Mouse (Mus musculus) small intestine, adult 2 months (tissue): ENCODE data around the gene Cib4. TPM values are rescaled to one million over a fixed set of nuclear protein-coding genes. Genes with fewer than 3 reads are reported as not detected.

Source experiments
- H3K27ac ChIP-seq: fragments of 200-500 bp; 2 replicates; pipeline ENCODE4 v1.5.1; 2012; ENCODE audit warnings: low read depth, low read length, control low read depth, inconsistent platforms; ENCODE audit not compliant: insufficient read depth
- H3K27me3 ChIP-seq: fragments of 200-500 bp; 2 replicates; pipeline ENCODE4 v1.6.1; 2012; ENCODE audit warnings: mild to moderate bottlenecking, moderate library complexity, low read length, inconsistent platforms; ENCODE audit not compliant: control insufficient read depth, insufficient read depth
- H3K36me3 ChIP-seq: fragments of 200-500 bp; 2 replicates; pipeline ENCODE4 v1.6.1; 2012; ENCODE audit warnings: mild to moderate bottlenecking, low read length, control low read depth, inconsistent platforms; ENCODE audit not compliant: control insufficient read depth, insufficient read depth
- H3K4me1 ChIP-seq: fragments of 200-500 bp; 2 replicates; pipeline ENCODE4 v1.6.1; 2012; ENCODE audit warnings: low read length, inconsistent platforms, mixed read lengths; ENCODE audit not compliant: control insufficient read depth, insufficient read depth, insufficient read length
- H3K4me3 ChIP-seq: fragments of 200-500 bp; 2 replicates; pipeline ENCODE4 v1.5.1; 2012; ENCODE audit warnings: low read depth, mild to moderate bottlenecking, control low read depth, inconsistent platforms, low read length, moderate library complexity
- CTCF ChIP-seq: fragments of 200-500 bp; IDR thresholded peaks from 2 replicates; pipeline ENCODE4 v1.5.1; 2012; ENCODE audit warnings: low read depth, mild to moderate bottlenecking, control low read depth, inconsistent platforms, low read length, moderate library complexity, mixed read lengths; ENCODE audit not compliant: insufficient replicate concordance, insufficient read length; ENCODE audit errors: extremely low read depth
- POLR2A ChIP-seq: fragments of 200-500 bp; IDR thresholded peaks from 2 replicates; pipeline ENCODE4 v1.6.1; 2012; ENCODE audit warnings: low read depth, mild to moderate bottlenecking, control low read depth, inconsistent platforms, low read length, moderate library complexity
- WGBS: fragments of 180-500 bp; shearing (Covaris S2); methylation state at CpG from one replicate; pipeline ENCODE4 v1.1.7; 2018; 5-methylcytosine and 5-hydroxymethylcytosine counted together
- polyA plus RNA-seq: library from polyadenylated mRNA; depleted of rRNA; stranded (reverse); fragments of >200 nt; gene quantifications from 2 replicates; pipeline ENCODE4 v1.2.3, GENCODE M21; 2012

The Cib4 gene
- polyA plus RNA-seq, 1 experiment: not detected

GRCm38 (mm10) chr5:30590231-30590630, 44.6 kb upstream of the Cib4 start:
- H3K4me3 ChIP-seq: no peak overlapping the region
- H3K27ac ChIP-seq: no peak overlapping the region
- no peak for TF ChIP-seq CTCF
- no peak for TF ChIP-seq POLR2A
- H3K27me3 ChIP-seq: peaks cover 13% of the 10 kb centered on the region
- H3K36me3 ChIP-seq: no peaks in the 10 kb centered on the region
- WGBS: 65% methylated on average over 5 of the region's 5 CpGs
- peaks cover 7% of the 10 kb centered on the region for H3K4me1 ChIP-seq

- peaks cover 7% of the 10 kb centered on the region for H3K4me1 ChIP-seq
- TF ChIP-seq CTCF: no peak
- no peak overlapping the region for H3K4me3 ChIP-seq
- peaks cover 13% of the 10 kb centered on the region for H3K27me3 ChIP-seq
- H3K27ac ChIP-seq: no peak overlapping the region
- H3K36me3 ChIP-seq: no peaks in the 10 kb centered on the region
- WGBS: 68% methylated on average over 3 of the region's 3 CpGs
Observed at GRCm38 (mm10) chr5:30589546-30589945, 43.9 kb upstream of the Cib4 start.

- Histone ChIP-seq H3K4me1 (peaks cover 5% of the 10 kb centered on the region), H3K27me3 (peaks cover 13% of the 10 kb centered on the region), H3K27ac (no peak overlapping the region), H3K36me3 (no peaks in the 10 kb centered on the region), H3K4me3 (peak overlapping the region; percentile 58)
- TF ChIP-seq POLR2A: no peak
- no peak for TF ChIP-seq CTCF
- 36% methylated on average over 4 of the region's 4 CpGs for WGBS
Observed at GRCm38 (mm10) chr5:30589069-30589468, 43.4 kb upstream of the Cib4 start.

- WGBS: 1% methylated on average over 70 of the region's 70 CpGs
Observed at GRCm38 (mm10) chr5:30588301-30588968, 42.8 kb upstream of the Cib4 start.

GRCm38 (mm10) chr5:30587681-30588300, 42.2 kb upstream of the Cib4 start, which contains the start of gene Kcnk3:
Gene Kcnk3 (plus strand): TSS chr5:30588170.
- 7% methylated on average over 29 of the region's 54 CpGs for WGBS
- no peak for TF ChIP-seq POLR2A
- no peak for TF ChIP-seq CTCF
- peak within 1 kb of the TSS; percentile 58 for H3K4me3 ChIP-seq
- H3K36me3 ChIP-seq: no peaks in the 10 kb centered on the region
- H3K27me3 ChIP-seq: peaks cover 13% of the 10 kb centered on the region
- no peak within 1 kb of the TSS for H3K27ac ChIP-seq
- H3K4me1 ChIP-seq: peaks cover 5% of the 10 kb centered on the region

More at GRCm38 (mm10) chr5:30588301-30588968, 42.8 kb upstream of the Cib4 start:
- H3K27me3 ChIP-seq: peaks cover 13% of the 10 kb centered on the region
- H3K4me3 ChIP-seq: peak overlapping the region; percentile 58
- no peak overlapping the region for H3K27ac ChIP-seq
- no peaks in the 10 kb centered on the region for H3K36me3 ChIP-seq
- TF ChIP-seq POLR2A (no peak), CTCF (no peak)
- H3K4me1 ChIP-seq: peaks cover 5% of the 10 kb centered on the region

GRCm38 (mm10) chr5:30587101-30587500, 41.5 kb upstream of the Cib4 start:
- peaks cover 13% of the 10 kb centered on the region for H3K27me3 ChIP-seq
- H3K36me3 ChIP-seq: no peaks in the 10 kb centered on the region
- H3K4me3 ChIP-seq: no peak overlapping the region
- WGBS: 30% methylated on average over 2 of the region's 2 CpGs
- H3K27ac ChIP-seq: no peak overlapping the region
- peaks cover 5% of the 10 kb centered on the region for H3K4me1 ChIP-seq
- TF ChIP-seq POLR2A (no peak), CTCF (no peak)

- H3K36me3 ChIP-seq: no peaks in the 10 kb centered on the region
- H3K4me1 ChIP-seq: peaks cover 5% of the 10 kb centered on the region
- 65% methylated on average over 3 of the region's 3 CpGs for WGBS
- H3K27me3 ChIP-seq: peaks cover 13% of the 10 kb centered on the region
- TF ChIP-seq CTCF (no peak), POLR2A (no peak)
- H3K27ac ChIP-seq: no peak overlapping the region
- H3K4me3 ChIP-seq: no peak overlapping the region
Observed at GRCm38 (mm10) chr5:30586616-30587015, 41.0 kb upstream of the Cib4 start.
